Mouse (Mus musculus) bone marrow macrophage, adult 2 months (primary cell): ENCODE data around the gene Acat2.

ENCODE experiments used
- CTCF ChIP-seq: IDR thresholded peaks from 2 replicates; pipeline ENCODE4 v1.5.1; 2012; ENCODE audit warnings: low read depth, mild to moderate bottlenecking, low read length, moderate library complexity
- POLR2A ChIP-seq: IDR thresholded peaks from 2 replicates; pipeline ENCODE4 v1.6.1; 2012; ENCODE audit warnings: mild to moderate bottlenecking, low read depth, low read length, borderline replicate concordance

GRCm38 (mm10) chr17:12992470-12992991 is 32.0 kb upstream of the Acat2 start:
- TF ChIP-seq CTCF (no peak), POLR2A (peak; percentile 46; the same call in 1 of the 2 replicates)
